Mouse (Mus musculus) brain, embryonic 14.5 days (tissue): ENCODE data around the gene Zfp300. TPM values are rescaled to one million over a fixed set of nuclear protein-coding genes. Genes with fewer than 3 reads are reported as not detected.

Experiments used
- DNase-seq: peaks from one replicate; pipeline ENCODE4 v3.0.0-alpha.2; 2011; ENCODE audit warnings: low read depth
- CTCF ChIP-seq: fragments of 200-500 bp; IDR thresholded peaks from 2 replicates; pipeline ENCODE4 v1.5.1; 2012; ENCODE audit warnings: inconsistent platforms, mild to moderate bottlenecking, moderate library complexity, borderline replicate concordance; ENCODE audit not compliant: insufficient read depth, insufficient read length; ENCODE audit errors: extremely low read depth
- POLR2A ChIP-seq: fragments of 200-500 bp; IDR thresholded peaks from 2 replicates; pipeline ENCODE4 v1.6.1; 2012; ENCODE audit warnings: mild to moderate bottlenecking, inconsistent platforms, borderline replicate concordance; ENCODE audit not compliant: poor library complexity, insufficient read depth, insufficient read length, severe bottlenecking; ENCODE audit errors: extremely low read depth
- polyA plus RNA-seq: library from polyadenylated mRNA; depleted of rRNA; stranded (reverse); fragments of >200 nt; gene quantifications from 2 replicates; pipeline ENCODE4 v1.2.3, GENCODE M21; 2012; rRNA removed

The Zfp300 gene
- polyA plus RNA-seq, result 1.6 and 2.3 TPM in 2 replicates

GRCm38 (mm10) chrX:21088983-21089866 lies at the start of gene Zfp300:
Zfp300 (minus strand) TSS chrX:21089527.
- no peak for TF ChIP-seq POLR2A
- no peak for TF ChIP-seq CTCF
- peak; percentile 91 for DNase-seq

GRCm38 (mm10) chrX:21115520-21115919 lies 26.2 kb upstream of the Zfp300 start, which contains the start of gene Ssxa1:
Ssxa1 (plus strand) TSS chrX:21115820.
- no peak for DNase-seq
- TF ChIP-seq POLR2A (no peak), CTCF (no peak)

- TF ChIP-seq CTCF (no peak), POLR2A (no peak)
- DNase-seq, result no peak
These were observed 526 bp upstream of the Zfp300 start for GRCm38 (mm10) chrX:21089867-21090239.

DNA sequence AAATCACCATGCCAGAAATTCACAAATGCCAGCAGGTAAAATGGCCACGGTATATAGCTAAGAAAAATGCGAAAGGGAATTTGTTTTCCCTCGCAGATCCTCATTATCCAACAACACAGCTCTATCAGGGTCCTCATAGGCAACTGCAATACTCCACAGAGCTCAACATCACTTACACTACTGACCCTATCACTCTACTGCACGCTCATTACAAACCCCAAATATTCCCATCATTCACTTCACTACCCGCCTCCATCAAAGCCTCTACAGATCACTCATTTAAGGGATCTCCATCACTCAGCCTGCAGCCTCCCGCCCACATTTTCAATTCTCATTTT lies 713 bp downstream of the Zfp300 start:
- TF ChIP-seq POLR2A (no peak), CTCF (no peak)
- no peak for DNase-seq

- no peak for DNase-seq
- no peak for TF ChIP-seq POLR2A
- no peak for TF ChIP-seq CTCF
These were observed 21.2 kb downstream of the Zfp300 start, which contains the start of gene Spaca5 for GRCm38 (mm10) chrX:21068106-21068505. Spaca5 (plus strand) TSS chrX:21068406.

- TF ChIP-seq CTCF (no peak), POLR2A (no peak)
- DNase-seq, result no peak
These were observed 26.8 kb downstream of the Zfp300 start for GRCm38 (mm10) chrX:21062544-21062890.

- peak; percentile 94 for DNase-seq
- no peak for TF ChIP-seq CTCF
- TF ChIP-seq POLR2A, result no peak
These were observed 27.3 kb downstream of the Zfp300 start, which contains the start of gene Zfp182 for GRCm38 (mm10) chrX:21061866-21062543. Zfp182 (minus strand) TSS chrX:21062316.

GRCm38 (mm10) chrX:21061460-21061859 lies 27.9 kb downstream of the Zfp300 start:
- TF ChIP-seq CTCF, result no peak
- no peak for TF ChIP-seq POLR2A
- no peak for DNase-seq

Other genes with a start within 250 kb of the Zfp300 start
- 3.9 and 5.9 TPM in 2 replicates for gene Timp1, start 219.4 kb downstream of the Zfp300 start, polyA plus RNA-seq
- gene Syn1, start 168.5 kb downstream of the Zfp300 start, polyA plus RNA-seq, result 28.2 and 68.1 TPM in 2 replicates
- 25.4 and 33.6 TPM in 2 replicates for gene Cfp, start 158.0 kb downstream of the Zfp300 start, polyA plus RNA-seq
- gene Elk1, start 138.9 kb downstream of the Zfp300 start, polyA plus RNA-seq, result 36.4 and 40.7 TPM in 2 replicates
- 17.2 and 26.1 TPM in 2 replicates for gene Uxt, start 127.5 kb downstream of the Zfp300 start, polyA plus RNA-seq
- 7.4 and 7.9 TPM in 2 replicates for gene Zfp182, start 27.2 kb downstream of the Zfp300 start, polyA plus RNA-seq
- not detected in 2 replicates for gene Spaca5, start 21.1 kb downstream of the Zfp300 start, polyA plus RNA-seq
- not detected in 2 replicates for gene Ssxa1, start 26.3 kb upstream of the Zfp300 start, polyA plus RNA-seq
- gene Gm21876, start 86.1 kb upstream of the Zfp300 start, polyA plus RNA-seq, result not detected in 2 replicates